Mouse (Mus musculus): Measurements from ENCODE around the gene Fgf5. TPM values are rescaled to one million over a fixed set of nuclear protein-coding genes. Genes with fewer than 3 reads are reported as not detected.

Gene Fgf5
- polyA plus RNA-seq, 2 experiments: 0.01 to 0.15 TPM

DNA sequence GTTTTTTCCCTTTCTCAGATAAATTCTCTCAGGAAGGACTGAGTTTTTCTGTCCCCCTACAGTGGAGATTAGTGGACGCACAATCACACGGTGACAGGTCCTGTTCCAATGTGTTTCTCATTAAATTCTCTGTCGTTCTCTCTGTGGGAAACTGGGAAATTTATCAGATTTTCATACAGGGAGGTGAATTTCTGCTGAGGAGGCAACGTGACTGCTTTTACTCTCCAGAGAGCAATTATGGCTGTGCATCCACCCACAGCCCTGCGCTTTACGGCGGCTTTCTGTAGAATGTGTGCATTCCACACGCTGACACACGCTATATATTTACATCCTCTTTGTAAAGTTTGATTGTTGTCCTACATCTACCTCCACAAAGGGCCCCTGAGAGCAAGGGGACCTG is 28.0 kb downstream of the Fgf5 start:
- no peaks in the 10 kb centered on the region for H3K9me3 ChIP-seq (ENCODE audit: control insufficient read depth, low read length)
- DNase-seq (ENCODE audit: low read depth in 3 of 3, low spot score in 3 of 3): no peak
- H3K36me3 ChIP-seq (replicated peaks; ENCODE audit: control insufficient read depth, insufficient read depth, low read depth): no peaks in the 10 kb centered on the region
- no peak for ATAC-seq (ENCODE audit: insufficient read depth)
- no peaks in the 10 kb centered on the region for H3K27me3 ChIP-seq (ENCODE audit: control insufficient read depth, insufficient read depth, low read length)
- TF ChIP-seq CTCF (IDR thresholded peaks at IDR 0.05; ENCODE audit: low read depth): no peak
- TF ChIP-seq EP300 (IDR thresholded peaks at IDR 0.05; ENCODE audit: low read depth): no peak
- no peak overlapping the region for H3K9ac ChIP-seq (replicated peaks)
- H3K4me2 ChIP-seq (ENCODE audit: low read depth): no peak overlapping the region
- no peak overlapping the region for H3K4me3 ChIP-seq (ENCODE audit: insufficient read depth in 1 of 2, low read depth in 2 of 2, low read length in 2 of 2)
- H3K4me1 ChIP-seq (replicated peaks; ENCODE audit: control insufficient read depth in 2 of 2, insufficient read depth in 2 of 2, low read length in 1 of 2): no peaks in the 10 kb centered on the region
- WGBS (ENCODE audit: insufficient replicate concordance): 63% methylated on average over 9 of the region's 9 CpGs
- no peak overlapping the region for H3K27ac ChIP-seq

- H3K4me2 ChIP-seq (ENCODE audit: low read depth): no peak overlapping the region
- DNase-seq (ENCODE audit: low read depth in 3 of 3, low spot score in 3 of 3): no peak
- no peak overlapping the region for H3K4me3 ChIP-seq (ENCODE audit: insufficient read depth in 1 of 2, low read depth in 2 of 2, low read length in 2 of 2)
- H3K9ac ChIP-seq (replicated peaks): no peak overlapping the region
- no peaks in the 10 kb centered on the region for H3K9me3 ChIP-seq (ENCODE audit: control insufficient read depth, low read length)
- H3K4me1 ChIP-seq (replicated peaks; ENCODE audit: control insufficient read depth in 2 of 2, insufficient read depth in 2 of 2, low read length in 1 of 2): no peaks in the 10 kb centered on the region
- 28% methylated on average over 17 of the region's 17 CpGs for WGBS (ENCODE audit: insufficient replicate concordance)
- H3K36me3 ChIP-seq (replicated peaks; ENCODE audit: control insufficient read depth, insufficient read depth, low read depth): no peaks in the 10 kb centered on the region
- TF ChIP-seq EP300 (IDR thresholded peaks at IDR 0.05; ENCODE audit: low read depth): no peak
- TF ChIP-seq CTCF (IDR thresholded peaks at IDR 0.05; ENCODE audit: low read depth): no peak
- no peak overlapping the region for H3K27ac ChIP-seq
- H3K27me3 ChIP-seq (ENCODE audit: control insufficient read depth, insufficient read depth, low read length): no peaks in the 10 kb centered on the region
- no peak for ATAC-seq (ENCODE audit: insufficient read depth)
Measured at GRCm38 (mm10) chr5:98283696-98284478, 29.9 kb downstream of the Fgf5 start.

DNA sequence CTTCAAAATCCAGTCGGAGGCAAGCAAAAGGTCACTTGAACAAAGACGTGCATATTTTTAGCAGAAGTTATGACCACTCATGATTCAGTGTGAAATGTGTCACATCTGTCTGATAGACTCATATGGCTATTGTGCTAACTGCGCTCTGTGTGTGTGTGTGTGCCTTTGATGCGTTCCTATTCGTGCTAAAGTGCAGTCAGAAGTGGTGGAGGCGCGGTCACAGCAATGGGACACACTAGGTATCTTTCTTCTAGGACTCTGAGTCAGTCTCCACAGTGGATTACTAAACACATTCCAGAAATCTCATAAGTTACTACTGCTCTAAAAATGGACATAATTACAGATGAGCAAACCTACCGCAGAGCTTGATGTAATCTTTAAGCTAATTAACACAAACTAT is 36.7 kb downstream of the Fgf5 start:
- no peak overlapping the region for H3K4me2 ChIP-seq (ENCODE audit: low read depth)
- no peaks in the 10 kb centered on the region for H3K9me3 ChIP-seq (ENCODE audit: control insufficient read depth, low read length)
- no peak for TF ChIP-seq CTCF (IDR thresholded peaks at IDR 0.05; ENCODE audit: low read depth)
- TF ChIP-seq EP300 (IDR thresholded peaks at IDR 0.05; ENCODE audit: low read depth): no peak
- 71% methylated on average over 8 of the region's 8 CpGs for WGBS (ENCODE audit: insufficient replicate concordance)
- H3K27ac ChIP-seq: no peak overlapping the region
- H3K36me3 ChIP-seq (replicated peaks; ENCODE audit: control insufficient read depth, insufficient read depth, low read depth): no peaks in the 10 kb centered on the region
- H3K4me1 ChIP-seq (replicated peaks; ENCODE audit: control insufficient read depth in 2 of 2, insufficient read depth in 2 of 2, low read length in 1 of 2): no peaks in the 10 kb centered on the region
- H3K27me3 ChIP-seq (ENCODE audit: control insufficient read depth, insufficient read depth, low read length): peaks cover 6% of the 10 kb centered on the region
- DNase-seq (ENCODE audit: low read depth in 3 of 3, low spot score in 3 of 3) (no peak), ATAC-seq (ENCODE audit: insufficient read depth) (no peak)
- H3K9ac ChIP-seq (replicated peaks): no peak overlapping the region
- H3K4me3 ChIP-seq (ENCODE audit: insufficient read depth in 1 of 2, low read depth in 2 of 2, low read length in 2 of 2): no peak overlapping the region

DNA sequence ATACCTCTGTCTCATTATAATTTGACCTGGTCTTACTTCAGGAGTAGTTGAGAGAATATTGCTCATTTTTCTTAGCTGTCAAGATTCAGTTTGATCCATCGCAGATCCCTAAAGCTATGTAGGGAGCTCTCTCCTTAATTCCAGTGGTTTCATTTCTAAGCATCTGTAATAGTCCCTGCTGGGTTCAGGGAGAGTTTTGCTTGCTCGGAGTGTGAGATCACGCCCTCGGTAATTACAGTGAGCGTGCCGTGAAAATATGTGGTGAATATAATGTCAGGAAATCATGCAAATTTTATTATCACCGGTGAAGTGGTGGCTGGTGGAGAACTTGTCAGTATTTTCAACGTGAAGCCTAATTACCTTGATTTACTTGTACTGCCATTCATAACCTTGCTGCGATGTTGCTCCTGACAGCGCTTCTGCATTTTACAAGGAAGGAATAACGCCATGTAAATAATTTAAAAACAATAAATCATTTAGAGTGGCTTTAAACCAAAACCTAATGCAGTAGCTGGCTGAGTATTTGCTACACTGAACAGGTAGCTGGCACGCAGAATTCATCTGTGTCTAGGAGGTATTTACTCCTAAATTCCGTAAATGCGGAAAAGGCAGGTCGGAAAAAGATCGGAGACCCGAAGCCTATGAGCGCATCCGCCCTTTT is 38.5 kb downstream of the Fgf5 start:
- no peak overlapping the region for H3K9ac ChIP-seq (replicated peaks)
- no peak overlapping the region for H3K4me2 ChIP-seq (ENCODE audit: low read depth)
- WGBS (ENCODE audit: insufficient replicate concordance): 4% methylated on average over 19 of the region's 19 CpGs

DNA sequence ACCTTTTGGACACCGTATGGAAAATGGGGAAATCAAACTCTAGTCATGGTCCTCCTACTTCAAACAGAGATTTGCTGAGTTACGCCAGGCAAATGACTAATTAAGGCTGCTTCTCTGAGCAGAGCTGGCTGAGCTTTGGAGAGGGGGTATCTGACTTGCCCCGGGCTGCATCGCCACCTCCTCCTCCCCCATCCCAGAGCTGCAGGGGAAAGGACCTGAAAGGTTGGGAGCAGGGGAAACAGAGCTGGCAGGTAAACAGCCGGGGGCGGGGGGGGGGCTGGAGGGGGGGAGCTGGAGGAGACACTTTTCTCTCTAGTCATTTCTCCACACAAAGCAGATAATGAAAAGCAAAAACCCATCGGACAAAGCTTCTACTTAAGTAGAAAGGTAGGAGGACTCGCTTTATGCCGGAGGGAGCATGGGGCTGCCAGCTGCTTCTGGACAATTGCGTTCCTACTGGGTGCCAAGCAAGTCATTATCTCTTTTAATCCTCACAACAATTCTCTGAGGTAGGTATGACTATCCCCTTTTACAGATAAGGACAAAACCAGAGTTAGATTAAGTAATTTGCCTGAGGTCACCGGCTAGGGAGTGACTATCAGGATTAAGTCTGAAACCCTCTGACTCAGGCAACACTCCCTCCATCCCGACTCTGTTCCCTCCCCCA is 39.2 kb downstream of the Fgf5 start:
- no peaks in the 10 kb centered on the region for H3K9me3 ChIP-seq (ENCODE audit: control insufficient read depth, low read length)
- H3K9ac ChIP-seq (replicated peaks): no peak overlapping the region
- H3K27me3 ChIP-seq (ENCODE audit: control insufficient read depth, insufficient read depth, low read length): peaks cover 6% of the 10 kb centered on the region
- no peak overlapping the region for H3K4me2 ChIP-seq (ENCODE audit: low read depth)
- ATAC-seq (ENCODE audit: insufficient read depth) (no peak), DNase-seq (ENCODE audit: low read depth in 3 of 3, low spot score in 3 of 3) (no peak)
- H3K36me3 ChIP-seq (replicated peaks; ENCODE audit: control insufficient read depth, insufficient read depth, low read depth): no peaks in the 10 kb centered on the region
- WGBS (ENCODE audit: insufficient replicate concordance): 3% methylated on average over 12 of the region's 12 CpGs
- TF ChIP-seq EP300 (IDR thresholded peaks at IDR 0.05; ENCODE audit: low read depth) (no peak), CTCF (IDR thresholded peaks at IDR 0.05; ENCODE audit: low read depth) (no peak)
- H3K4me1 ChIP-seq (replicated peaks; ENCODE audit: control insufficient read depth in 2 of 2, insufficient read depth in 2 of 2, low read length in 1 of 2): no peaks in the 10 kb centered on the region
- no peak overlapping the region for H3K27ac ChIP-seq
- H3K4me3 ChIP-seq (ENCODE audit: insufficient read depth in 1 of 2, low read depth in 2 of 2, low read length in 2 of 2): no peak overlapping the region

More for the DNA sequence above, 38.5 kb downstream of the Fgf5 start:
- H3K36me3 ChIP-seq (replicated peaks; ENCODE audit: control insufficient read depth, insufficient read depth, low read depth): no peaks in the 10 kb centered on the region
- TF ChIP-seq EP300 (IDR thresholded peaks at IDR 0.05; ENCODE audit: low read depth) (no peak), CTCF (IDR thresholded peaks at IDR 0.05; ENCODE audit: low read depth) (no peak)
- H3K27ac ChIP-seq: no peak overlapping the region
- H3K4me3 ChIP-seq (ENCODE audit: insufficient read depth in 1 of 2, low read depth in 2 of 2, low read length in 2 of 2): no peak overlapping the region
- peaks cover 6% of the 10 kb centered on the region for H3K27me3 ChIP-seq (ENCODE audit: control insufficient read depth, insufficient read depth, low read length)
- no peaks in the 10 kb centered on the region for H3K4me1 ChIP-seq (replicated peaks; ENCODE audit: control insufficient read depth in 2 of 2, insufficient read depth in 2 of 2, low read length in 1 of 2)
- H3K9me3 ChIP-seq (ENCODE audit: control insufficient read depth, low read length): no peaks in the 10 kb centered on the region
- DNase-seq (ENCODE audit: low read depth in 3 of 3, low spot score in 3 of 3) (no peak), ATAC-seq (ENCODE audit: insufficient read depth) (no peak)

Data from liver, embryonic 14.5 days (tissue).